Mouse (Mus musculus) thymus, adult 2 months (tissue): ENCODE data around the gene Usp30.

Source experiments
- CTCF ChIP-seq: fragments of 200-500 bp; IDR thresholded peaks from 2 replicates; pipeline ENCODE4 v1.5.1; 2012; ENCODE audit warnings: mild to moderate bottlenecking, control low read depth, low read length, moderate library complexity, borderline replicate concordance; ENCODE audit not compliant: control insufficient read depth, poor library complexity, insufficient read depth; ENCODE audit errors: extremely low read depth
- POLR2A ChIP-seq: fragments of 200-500 bp; IDR thresholded peaks from 2 replicates; pipeline ENCODE4 v1.6.1; 2012; ENCODE audit warnings: mild to moderate bottlenecking, low read length, control low read depth, moderate library complexity; ENCODE audit not compliant: control insufficient read depth, poor library complexity, insufficient read depth; ENCODE audit errors: extremely low read depth

- no peak for TF ChIP-seq CTCF
- no peak for TF ChIP-seq POLR2A
Observed at GRCm38 (mm10) chr5:114030652-114031051, 34.6 kb upstream of the Usp30 start.
